Mouse (Mus musculus) liver, embryonic 11.5 days (tissue): ENCODE measurements around the gene Zrsr1. TPM values are rescaled to one million over a fixed set of nuclear protein-coding genes. Genes with fewer than 3 reads are reported as not detected.

Experiments used
- ATAC-seq: fragments of 200-750 bp; cut with Nextera tagmentation; replicated peaks from 2 replicates; pipeline ENCODE4 v1.8.0; 2017; ENCODE audit warnings: moderate number of reproducible peaks, mild to moderate bottlenecking, moderate TSS enrichment, moderate library complexity; ENCODE audit not compliant: low FRiP score
- DNase-seq: peaks from one replicate; pipeline ENCODE4 v3.0.0-alpha.2; 2017; ENCODE audit warnings: low spot score
- H3K27ac ChIP-seq: fragments of 300-500 bp; sonication (generic); 2 replicates; pipeline ENCODE4 v1.5.1; 2014; ENCODE audit warnings: mild to moderate bottlenecking, low read depth, low read length, control low read depth
- H3K27me3 ChIP-seq: fragments of 300-500 bp; sonication (generic); replicated peaks from 2 replicates; pipeline ENCODE4 v1.6.1; 2014; ENCODE audit warnings: low read length, mixed read lengths; ENCODE audit not compliant: control insufficient read depth, insufficient read depth
- H3K36me3 ChIP-seq: fragments of 300-500 bp; sonication (generic); 2 replicates; pipeline ENCODE4 v1.6.1; 2014; ENCODE audit warnings: mild to moderate bottlenecking, low read length, moderate library complexity, mixed read lengths; ENCODE audit not compliant: control insufficient read depth, insufficient read depth
- H3K4me1 ChIP-seq: fragments of 300-500 bp; sonication (generic); replicated peaks from 2 replicates; pipeline ENCODE4 v1.6.1; 2014; ENCODE audit warnings: low read length, mixed read lengths; ENCODE audit not compliant: control insufficient read depth, insufficient read depth
- H3K4me2 ChIP-seq: fragments of 300-500 bp; sonication (generic); 2 replicates; pipeline ENCODE4 v1.6.1; 2014; ENCODE audit warnings: mild to moderate bottlenecking, control low read depth, moderate library complexity
- H3K4me3 ChIP-seq: fragments of 300-500 bp; sonication (generic); 2 replicates; pipeline ENCODE4 v1.5.1; 2014; ENCODE audit warnings: low read depth, low read length, control low read depth
- H3K9ac ChIP-seq: fragments of 300-500 bp; sonication (generic); 2 replicates; pipeline ENCODE4 v1.6.1; 2014; ENCODE audit warnings: low read depth, low read length, control low read depth
- H3K9me3 ChIP-seq: fragments of 300-500 bp; sonication (generic); 2 replicates; pipeline ENCODE4 v1.6.1; 2016; ENCODE audit warnings: low read length, inconsistent platforms, mixed read lengths; ENCODE audit not compliant: control insufficient read depth
- WGBS: fragments of 180-500 bp; shearing (Covaris S2); extraction: QIAGEN DNeasy Blood & Tissue Kit; methylation state at CpG from one replicate; pipeline ENCODE4 v1.1.7; 2014; 5-methylcytosine and 5-hydroxymethylcytosine counted together
- polyA plus RNA-seq: library from polyadenylated mRNA; unstranded; fragments of >200 nt; fragmentation: Nextera tagmentation; extraction: Ambion mirVana; gene quantifications from 2 replicates; pipeline ENCODE4 v1.2.1, GENCODE M21; 2014

The Zrsr1 gene
- polyA plus RNA-seq, 1 experiment from 2014 or later = 1.7 TPM

GRCm38 (mm10) chr11:22991218-22991835, 19.5 kb downstream of the Zrsr1 start:
- Histone ChIP-seq H3K9ac (peak overlapping the region; percentile 84), H3K27me3 (no peaks in the 10 kb centered on the region), H3K36me3 (peaks cover 22% of the 10 kb centered on the region), H3K4me1 (peaks cover 8% of the 10 kb centered on the region), H3K4me2 (peak overlapping the region; percentile 91), H3K4me3 (peak overlapping the region; percentile 82), H3K27ac (0 out of 2 replicates have a peak overlapping the region, but pooled peaks have one; percentile 87), H3K9me3 (no peaks in the 10 kb centered on the region)
- 9% methylated on average over 14 of the region's 14 CpGs for WGBS
- ATAC-seq (no peak), DNase-seq (no peak)

GRCm38 (mm10) chr11:22994271-22994670, 22.5 kb downstream of the Zrsr1 start:
- 94% methylated on average over 2 of the region's 2 CpGs for WGBS
- Histone ChIP-seq H3K27me3 (no peaks in the 10 kb centered on the region), H3K27ac (no peak overlapping the region), H3K4me1 (peaks cover 12% of the 10 kb centered on the region), H3K4me2 (no peak overlapping the region), H3K9me3 (no peaks in the 10 kb centered on the region), H3K36me3 (peaks cover 39% of the 10 kb centered on the region), H3K4me3 (no peak overlapping the region), H3K9ac (no peak overlapping the region)
- no peak for DNase-seq
- no peak for ATAC-seq

- 91% methylated on average over 4 of the region's 4 CpGs for WGBS
- Histone ChIP-seq H3K27ac (no peak overlapping the region), H3K36me3 (peaks cover 45% of the 10 kb centered on the region), H3K4me1 (peaks cover 10% of the 10 kb centered on the region), H3K9ac (no peak overlapping the region), H3K4me2 (no peak overlapping the region), H3K27me3 (no peaks in the 10 kb centered on the region), H3K9me3 (no peaks in the 10 kb centered on the region), H3K4me3 (no peak overlapping the region)
- ATAC-seq = no peak
- no peak for DNase-seq
These were observed 23.7 kb downstream of the Zrsr1 start for GRCm38 (mm10) chr11:22995461-22995860.

- H3K27me3 ChIP-seq = no peaks in the 10 kb centered on the region
- H3K4me2 ChIP-seq = no peak overlapping the region
- no peaks in the 10 kb centered on the region for H3K9me3 ChIP-seq
- H3K36me3 ChIP-seq = peaks cover 58% of the 10 kb centered on the region
- no peak overlapping the region for H3K4me3 ChIP-seq
- no peak overlapping the region for H3K9ac ChIP-seq
- WGBS = 60% methylated on average over 1 of the region's 1 CpGs
- no peak for DNase-seq
- H3K4me1 ChIP-seq = peaks cover 4% of the 10 kb centered on the region; the same call in 1 of the 2 replicates
- peak; percentile 92 for ATAC-seq
- H3K27ac ChIP-seq = no peak overlapping the region
These were observed 26.5 kb downstream of the Zrsr1 start for GRCm38 (mm10) chr11:22998308-22998707.

GRCm38 (mm10) chr11:23005276-23005675, 33.5 kb downstream of the Zrsr1 start:
- ATAC-seq = no peak
- H3K27ac ChIP-seq = no peak overlapping the region

GRCm38 (mm10) chr11:23007166-23007480, 35.3 kb downstream of the Zrsr1 start:
- ATAC-seq (peak; percentile 44; the same call in 1 of the 2 replicates), DNase-seq (no peak)
- WGBS = 6% methylated on average over 6 of the region's 6 CpGs

More at GRCm38 (mm10) chr11:23005276-23005675, 33.5 kb downstream of the Zrsr1 start:
- Histone ChIP-seq H3K9ac (no peak overlapping the region), H3K36me3 (peaks cover 25% of the 10 kb centered on the region), H3K4me3 (no peak overlapping the region), H3K9me3 (no peaks in the 10 kb centered on the region), H3K4me1 (peaks cover 4% of the 10 kb centered on the region), H3K27me3 (no peaks in the 10 kb centered on the region), H3K4me2 (no peak overlapping the region)
- DNase-seq = no peak
- 93% methylated on average over 1 of the region's 1 CpGs for WGBS

GRCm38 (mm10) chr11:23007481-23008180, 35.8 kb downstream of the Zrsr1 start, which contains the start of gene Fam161a:
Fam161a (plus strand) TSS chr11:23007531.
- peak within 1 kb of the TSS; percentile 89 for H3K27ac ChIP-seq
- peak; percentile 91 for ATAC-seq
- peak; percentile 75 for DNase-seq
- WGBS = under 1% methylated on average over 22 of the region's 22 CpGs
- peak within 1 kb of the TSS; percentile 86 for H3K4me2 ChIP-seq
- H3K4me3 ChIP-seq = peak within 1 kb of the TSS; percentile 60
- H3K27me3 ChIP-seq = no peaks in the 10 kb centered on the region
- H3K4me1 ChIP-seq = peaks cover 4% of the 10 kb centered on the region
- no peaks in the 10 kb centered on the region for H3K9me3 ChIP-seq
- peak within 1 kb of the TSS; percentile 78 for H3K9ac ChIP-seq
- peaks cover 11% of the 10 kb centered on the region for H3K36me3 ChIP-seq

More at GRCm38 (mm10) chr11:23007166-23007480, 35.3 kb downstream of the Zrsr1 start:
- H3K36me3 ChIP-seq = peaks cover 14% of the 10 kb centered on the region
- no peaks in the 10 kb centered on the region for H3K27me3 ChIP-seq
- H3K9me3 ChIP-seq = no peaks in the 10 kb centered on the region
- H3K4me3 ChIP-seq = peak overlapping the region; percentile 60
- H3K27ac ChIP-seq = peak overlapping the region; percentile 89
- peaks cover 4% of the 10 kb centered on the region for H3K4me1 ChIP-seq
- peak overlapping the region; percentile 60 for H3K9ac ChIP-seq
- peak overlapping the region; percentile 86 for H3K4me2 ChIP-seq

GRCm38 (mm10) chr11:23008181-23008823, 36.5 kb downstream of the Zrsr1 start:
- peak overlapping the region; percentile 86 for H3K4me2 ChIP-seq
- peaks cover 11% of the 10 kb centered on the region for H3K36me3 ChIP-seq
- no peaks in the 10 kb centered on the region for H3K9me3 ChIP-seq
- H3K4me1 ChIP-seq = peaks cover 4% of the 10 kb centered on the region
- H3K27ac ChIP-seq = peak overlapping the region; percentile 89
- H3K27me3 ChIP-seq = no peaks in the 10 kb centered on the region
- ATAC-seq (peak; percentile 90), DNase-seq (peak; percentile 83)
- WGBS = under 1% methylated on average over 40 of the region's 40 CpGs
- peak overlapping the region; percentile 78 for H3K9ac ChIP-seq
- peak overlapping the region; percentile 60 for H3K4me3 ChIP-seq
